ENCODE assay signal across 9 mouse cellular contexts in genomic region chr5:104339706-104340512, GRCm38 (mm10). TPM values are rescaled to one million over a fixed set of nuclear protein-coding genes. Genes with fewer than 3 reads are reported as not detected.
DNase-seq lines count a peak whose midpoint lies in the region; ATAC-seq and TF ChIP-seq lines count a peak whose summit lies in the region.
"Had no signal": no experiment of that assay in that cellular context is flagged by ENCODE, and none has a peak within 500 bp of the region (broad histone marks: within the 10 kb centered on the region; RNA-seq: fewer than 3 reads in every experiment).

No protein-coding gene starts in this region.

- peak; percentile 37 for DNase-seq in adrenal gland, postnatal 10 days
- DNase-seq in adrenal gland, postnatal 25 days, result no peak
- peak; percentile 46 for DNase-seq in right cerebral cortex, adult 18-20 months
- no peak for DNase-seq in right cerebral cortex, postnatal 36 days (ENCODE audit: low spot score in 2 of 2)
- DNase-seq in forebrain, postnatal 0 days, result peak; percentile 82
- peak; percentile 26 to 58 for DNase-seq in layer of hippocampus, postnatal 14 days (ENCODE audit: low spot score in 2 of 2)
- DNase-seq in neural tube, embryonic 10.5 days (ENCODE audit: extremely low spot score, low spot score), result peak; percentile 53
- DNase-seq in urinary bladder, postnatal 36 days (ENCODE audit: low spot score in 2 of 2), result no peak

- H3K36me3 ChIP-seq in forebrain, postnatal 0 days (ENCODE audit: insufficient read depth), result no peaks in the 10 kb centered on the region

- peak; percentile 88 for TF ChIP-seq CTCF in forebrain, postnatal 0 days (IDR thresholded peaks at IDR 0.05; ENCODE audit: low read depth)

- peak overlapping the region; percentile 28 for H3K4me2 ChIP-seq in forebrain, postnatal 0 days (ENCODE audit: low read depth)

- no peak overlapping the region for H3K4me3 ChIP-seq in forebrain, postnatal 0 days (ENCODE audit: low read depth, low read length)

- peak; percentile 86 for ATAC-seq in forebrain, postnatal 0 days

- H3K27me3 ChIP-seq in forebrain, postnatal 0 days (ENCODE audit: insufficient read depth, low read length), result no peaks in the 10 kb centered on the region

- no peaks in the 10 kb centered on the region for H3K4me1 ChIP-seq in forebrain, postnatal 0 days (ENCODE audit: insufficient read depth)

- H3K9ac ChIP-seq in forebrain, postnatal 0 days, result no peak overlapping the region; the same call in 1 of the 2 replicates

- H3K9me3 ChIP-seq in forebrain, postnatal 0 days (ENCODE audit: low read length), result no peaks in the 10 kb centered on the region

- WGBS in forebrain, postnatal 0 days, result 19% methylated on average over 14 of the region's 14 CpGs

- no peak overlapping the region for H3K27ac ChIP-seq in forebrain, postnatal 0 days (ENCODE audit: low read depth, low read length)

RNA-seq across cellular contexts. Expression of gene Mepe, which starts 14.8 kb away (rescaled TPM):
- 1 to 10 TPM in 1 of 2 experiments, not detected in 1; 1.1 TPM for total RNA-seq in adrenal gland, postnatal 10 days (2021)
- not detected in 2 replicates for total RNA-seq in adrenal gland, postnatal 25 days (2021)
- total RNA-seq in forebrain, postnatal 0 days (2014; rRNA removed), result 0.14 TPM in 1 of 2 replicates, not detected in the other
- not detected in 2 replicates for polyA plus RNA-seq in forebrain, postnatal 0 days (2015; fragmentation: Nextera tagmentation; extraction: Ambion mirVana)
- not detected for total RNA-seq in layer of hippocampus, postnatal 14 days (2021)
- total RNA-seq: left cerebral cortex, postnatal 36 days had no signal

RNA-seq across cellular contexts. Expression of gene Ibsp, which starts 40.9 kb away (rescaled TPM):
- total RNA-seq in adrenal gland, postnatal 10 days (2021), result 10 to 100 TPM in 1 of 2 experiments, not detected in 1; 16.2 TPM
- total RNA-seq in adrenal gland, postnatal 25 days (2021), result not detected in 2 replicates
- 2.6 and 20.2 TPM in 2 replicates for total RNA-seq in forebrain, postnatal 0 days (2014; rRNA removed)
- polyA plus RNA-seq in forebrain, postnatal 0 days (2015; fragmentation: Nextera tagmentation; extraction: Ambion mirVana), result 0.33 and 0.50 TPM in 2 replicates
- under 1 TPM; 0.31 to 0.41 TPM for total RNA-seq in layer of hippocampus, postnatal 14 days (2021)

Comparison
In these comparisons a context has a peak if more than half of its experiments do, and no peak if none do; other contexts are left out.
1. DNase-seq: peak in adrenal gland, postnatal 10 days (single experiment), right cerebral cortex, adult 18-20 months (single experiment), forebrain, postnatal 0 days (single experiment), layer of hippocampus, postnatal 14 days (2 of 2) and neural tube, embryonic 10.5 days (single experiment); none in adrenal gland, postnatal 25 days (single experiment), right cerebral cortex, postnatal 36 days (0 of 2) and urinary bladder, postnatal 36 days (0 of 2).